Comparison of ENCODE assay signal across 8 mouse cellular contexts in genomic region chr2:68861721-68862463, GRCm38 (mm10). TPM values are rescaled to one million over a fixed set of nuclear protein-coding genes. Genes with fewer than 3 reads are reported as not detected.
DNase-seq lines count a peak whose midpoint lies in the region; ATAC-seq lines count a peak whose summit lies in the region.

No protein-coding gene starts in this region.

- H3K9ac ChIP-seq in embryonic facial prominence, embryonic 12.5 days, result peak overlapping the region; percentile 86
- peak overlapping the region; percentile 77 for H3K9ac ChIP-seq in liver, embryonic 11.5 days (ENCODE audit: low read depth, low read length)

- peak overlapping the region; percentile 69 for H3K4me2 ChIP-seq in embryonic facial prominence, embryonic 12.5 days (replicated peaks)
- peak overlapping the region; percentile 97 for H3K4me2 ChIP-seq in liver, embryonic 11.5 days

- peak; percentile 69 for DNase-seq in 3T3-L1 (ENCODE audit: low read depth, low spot score)
- DNase-seq in adrenal gland, postnatal 10 days, result peak; percentile 65
- DNase-seq in heart, embryonic 10.5 days (ENCODE audit: low spot score), result peak; percentile 85
- peak; percentile 55 for DNase-seq in kidney, adult 9 months
- peak; percentile 73 for DNase-seq in liver, embryonic 11.5 days (ENCODE audit: low spot score)
- peak; percentile 77 for DNase-seq in neural tube, embryonic 10.5 days (ENCODE audit: extremely low spot score, low spot score)
- DNase-seq in testis, postnatal 14 days (ENCODE audit: low spot score), result peak; percentile 42

- H3K4me1 ChIP-seq in embryonic facial prominence, embryonic 12.5 days, result peaks cover 19% of the 10 kb centered on the region; the same call in 1 of the 2 replicates
- peaks cover 19% of the 10 kb centered on the region for H3K4me1 ChIP-seq in heart, embryonic 10.5 days
- H3K4me1 ChIP-seq in liver, embryonic 11.5 days (replicated peaks; ENCODE audit: control insufficient read depth, insufficient read depth, low read length), result peaks cover 11% of the 10 kb centered on the region

- WGBS in embryonic facial prominence, embryonic 12.5 days, result under 1% methylated on average over 64 of the region's 64 CpGs
- under 1% methylated on average over 64 of the region's 64 CpGs for WGBS in heart, embryonic 10.5 days
- under 1% methylated on average over 64 of the region's 64 CpGs for WGBS in liver, embryonic 11.5 days

- H3K9me3 ChIP-seq in embryonic facial prominence, embryonic 12.5 days, result no peaks in the 10 kb centered on the region
- H3K9me3 ChIP-seq in heart, embryonic 10.5 days, result no peaks in the 10 kb centered on the region
- H3K9me3 ChIP-seq in liver, embryonic 11.5 days (ENCODE audit: control insufficient read depth, low read length), result no peaks in the 10 kb centered on the region

- H3K27me3 ChIP-seq in embryonic facial prominence, embryonic 12.5 days, result no peaks in the 10 kb centered on the region
- peaks cover 5% of the 10 kb centered on the region; the same call in 1 of the 2 replicates for H3K27me3 ChIP-seq in heart, embryonic 10.5 days (ENCODE audit: insufficient read depth, poor library complexity, severe bottlenecking)
- no peaks in the 10 kb centered on the region for H3K27me3 ChIP-seq in liver, embryonic 11.5 days (replicated peaks; ENCODE audit: control insufficient read depth, insufficient read depth, low read length)

- H3K27ac ChIP-seq in embryonic facial prominence, embryonic 12.5 days, result peak overlapping the region; percentile 84
- H3K27ac ChIP-seq in heart, embryonic 10.5 days, result peak overlapping the region; percentile 91
- H3K27ac ChIP-seq in liver, embryonic 11.5 days (ENCODE audit: low read depth, low read length), result peak overlapping the region; percentile 51

- no peaks in the 10 kb centered on the region for H3K36me3 ChIP-seq in embryonic facial prominence, embryonic 12.5 days
- H3K36me3 ChIP-seq in heart, embryonic 10.5 days, result no peaks in the 10 kb centered on the region
- no peaks in the 10 kb centered on the region for H3K36me3 ChIP-seq in liver, embryonic 11.5 days (ENCODE audit: control insufficient read depth, insufficient read depth, low read length)

- peak overlapping the region; percentile 89 for H3K4me3 ChIP-seq in embryonic facial prominence, embryonic 12.5 days
- peak overlapping the region; percentile 74 for H3K4me3 ChIP-seq in heart, embryonic 10.5 days
- peak overlapping the region; percentile 78 for H3K4me3 ChIP-seq in liver, embryonic 11.5 days (ENCODE audit: low read depth, low read length)

- ATAC-seq in embryonic facial prominence, embryonic 12.5 days (ENCODE audit: insufficient number of reproducible peaks, insufficient read depth, low FRiP score, low TSS enrichment), result peak; percentile 50
- ATAC-seq in liver, embryonic 11.5 days (replicated peaks; ENCODE audit: low FRiP score), result peak; percentile 62

RNA-seq across cellular contexts. Expression of gene Cers6, which starts 0.7 kb away (rescaled TPM):
- 1 to 10 TPM; 8.0 to 9.6 TPM for total RNA-seq in adrenal gland, postnatal 10 days (2021)
- 31.4 and 32.5 TPM in 2 replicates for polyA plus RNA-seq in embryonic facial prominence, embryonic 12.5 days (2016; fragmentation: Nextera tagmentation; extraction: Ambion mirVana)
- 23.5 and 28.8 TPM in 2 replicates for polyA plus RNA-seq in heart, embryonic 10.5 days (2016; fragmentation: Nextera tagmentation; extraction: Ambion mirVana)
- polyA plus RNA-seq in liver, embryonic 11.5 days (2014; fragmentation: Nextera tagmentation; extraction: Ambion mirVana), result 14.9 and 17.6 TPM in 2 replicates

Comparison
In these comparisons a context has a peak if more than half of its experiments do, and no peak if none do; other contexts are left out.
1. Peak in every context shown above with its lines: DNase-seq, ATAC-seq, H3K4me3 ChIP-seq and H3K27ac ChIP-seq.